Mouse (Mus musculus): ENCODE results near the gene Kif14. TPM values are rescaled to one million over a fixed set of nuclear protein-coding genes. Genes with fewer than 3 reads are reported as not detected.

Gene Kif14
- total RNA-seq, 2 experiments from 2014 or later, result 0.13 to 0.20 TPM

Other genes starting within 250 kb of the Kif14 start
- gene Inava, start 232.1 kb upstream of the Kif14 start, total RNA-seq (2021), result 1 to 10 TPM; 2.7 to 3.0 TPM
- 1 to 10 TPM; 3.7 to 4.2 TPM for gene Gpr25, start 205.5 kb upstream of the Kif14 start, total RNA-seq (2021)
- 100 to 1,000 TPM; 129 to 136 TPM for gene Camsap2, start 120.2 kb upstream of the Kif14 start, total RNA-seq (2021)
- 10 to 100 TPM in 1 of 2 experiments, 1 to 10 TPM in 1; 9.2 to 10.0 TPM for gene Ddx59, start 51.1 kb upstream of the Kif14 start, total RNA-seq (2021)
- gene Zfp281, start 158.6 kb downstream of the Kif14 start, total RNA-seq (2021), result 10 to 100 TPM; 33.1 to 36.0 TPM